Mouse (Mus musculus) midbrain, embryonic 10.5 days (tissue): Measurements from ENCODE around the gene Nfe2l2. TPM values are rescaled to one million over a fixed set of nuclear protein-coding genes. Genes with fewer than 3 reads are reported as not detected.
A peak's percentile ranks its signal among the peaks of the same experiment; 100 is the strongest.

Experiments
- DNase-seq: peaks from one replicate; pipeline ENCODE4 v3.0.0-alpha.2; 2017; ENCODE audit warnings: low spot score
- H3K27ac ChIP-seq: fragments of 300-500 bp; sonication (generic); replicated peaks from 2 replicates; pipeline ENCODE4 v1.5.1; 2016; ENCODE audit warnings: mild to moderate bottlenecking
- H3K27me3 ChIP-seq: fragments of 300-500 bp; sonication (generic); 2 replicates; pipeline ENCODE4 v1.6.1; 2016; ENCODE audit warnings: low read depth, mild to moderate bottlenecking; ENCODE audit not compliant: poor library complexity, severe bottlenecking
- H3K36me3 ChIP-seq: fragments of 300-500 bp; sonication (generic); 2 replicates; pipeline ENCODE4 v1.6.1; 2016; ENCODE audit warnings: mild to moderate bottlenecking, moderate library complexity
- H3K4me1 ChIP-seq: fragments of 300-500 bp; sonication (generic); 2 replicates; pipeline ENCODE4 v1.6.1; 2016
- H3K4me3 ChIP-seq: fragments of 300-500 bp; sonication (generic); 2 replicates; pipeline ENCODE4 v1.5.1; 2016; ENCODE audit warnings: mild to moderate bottlenecking, moderate library complexity
- H3K9me3 ChIP-seq: fragments of 300-500 bp; sonication (generic); replicated peaks from 2 replicates; pipeline ENCODE4 v1.6.1; 2016; ENCODE audit warnings: mild to moderate bottlenecking
- WGBS: fragments of 180-500 bp; shearing (Covaris S2); methylation state at CpG from one replicate; pipeline ENCODE4 v1.1.7; 2016; 5-methylcytosine and 5-hydroxymethylcytosine counted together
- polyA plus RNA-seq: library from polyadenylated mRNA; unstranded; fragments of >200 nt; fragmentation: Nextera tagmentation; extraction: Ambion mirVana; gene quantifications from 2 replicates; pipeline ENCODE4 v1.2.1, GENCODE M21; 2016

Gene Nfe2l2
- polyA plus RNA-seq, 1 experiment from 2014 or later, result 27.7 TPM

- Histone ChIP-seq H3K9me3 (no peaks in the 10 kb centered on the region), H3K36me3 (no peaks in the 10 kb centered on the region), H3K4me3 (no peak overlapping the region), H3K4me1 (peaks cover 19% of the 10 kb centered on the region), H3K27me3 (no peaks in the 10 kb centered on the region), H3K27ac (no peak overlapping the region)
- no peak for DNase-seq
- WGBS, result 96% methylated on average over 4 of the region's 4 CpGs
Measured at GRCm38 (mm10) chr2:75690656-75691055, 13.8 kb downstream of the Nfe2l2 start.

GRCm38 (mm10) chr2:75689482-75690158, 14.8 kb downstream of the Nfe2l2 start:
- H3K9me3 ChIP-seq, result no peaks in the 10 kb centered on the region
- WGBS, result 74% methylated on average over 10 of the region's 10 CpGs
- H3K27ac ChIP-seq, result no peak overlapping the region

GRCm38 (mm10) chr2:75688901-75689300, 15.5 kb downstream of the Nfe2l2 start:
- Histone ChIP-seq H3K4me1 (peaks cover 17% of the 10 kb centered on the region), H3K27me3 (no peaks in the 10 kb centered on the region), H3K36me3 (no peaks in the 10 kb centered on the region), H3K27ac (no peak overlapping the region), H3K4me3 (no peak overlapping the region), H3K9me3 (no peaks in the 10 kb centered on the region)
- 93% methylated on average over 1 of the region's 1 CpGs for whole genome bisulfite sequencing
- no peak for DNase-seq

More at GRCm38 (mm10) chr2:75689482-75690158, 14.8 kb downstream of the Nfe2l2 start:
- peaks cover 19% of the 10 kb centered on the region for H3K4me1 ChIP-seq
- H3K4me3 ChIP-seq, result no peak overlapping the region
- H3K36me3 ChIP-seq, result no peaks in the 10 kb centered on the region
- DNase-seq, result no peak
- no peaks in the 10 kb centered on the region for H3K27me3 ChIP-seq

- WGBS, result 91% methylated on average over 10 of the region's 10 CpGs
- DNase-seq, result no peak
- Histone ChIP-seq H3K27me3 (no peaks in the 10 kb centered on the region), H3K4me1 (peaks cover 4% of the 10 kb centered on the region; the same call in 1 of the 2 replicates), H3K4me3 (no peak overlapping the region), H3K36me3 (no peaks in the 10 kb centered on the region), H3K27ac (no peak overlapping the region), H3K9me3 (no peaks in the 10 kb centered on the region)
Measured at GRCm38 (mm10) chr2:75687040-75687749, 17.2 kb downstream of the Nfe2l2 start.

GRCm38 (mm10) chr2:75685458-75685861, 19.0 kb downstream of the Nfe2l2 start:
- H3K27ac ChIP-seq, result no peak overlapping the region
- H3K4me3 ChIP-seq, result no peak overlapping the region
- 0 out of 2 replicates have a peak, but pooled peaks cover 4% of the 10 kb centered on the region for H3K36me3 ChIP-seq
- H3K4me1 ChIP-seq, result peaks cover 9% of the 10 kb centered on the region; the same call in 1 of the 2 replicates
- no peaks in the 10 kb centered on the region for H3K9me3 ChIP-seq
- no peaks in the 10 kb centered on the region for H3K27me3 ChIP-seq
- 88% methylated on average over 6 of the region's 6 CpGs for WGBS
- no peak for DNase-seq

- no peak for DNase-seq
- Histone ChIP-seq H3K4me3 (no peak overlapping the region), H3K4me1 (peaks cover 6% of the 10 kb centered on the region; the same call in 1 of the 2 replicates), H3K27ac (no peak overlapping the region), H3K9me3 (no peaks in the 10 kb centered on the region), H3K36me3 (0 out of 2 replicates have a peak, but pooled peaks cover 4% of the 10 kb centered on the region), H3K27me3 (no peaks in the 10 kb centered on the region)
- 85% methylated on average over 3 of the region's 3 CpGs for WGBS
Measured at GRCm38 (mm10) chr2:75684526-75684925, 19.9 kb downstream of the Nfe2l2 start.

GRCm38 (mm10) chr2:75682978-75683709, 21.3 kb downstream of the Nfe2l2 start:
- H3K27me3 ChIP-seq, result no peaks in the 10 kb centered on the region
- H3K9me3 ChIP-seq, result no peaks in the 10 kb centered on the region
- H3K4me3 ChIP-seq, result no peak overlapping the region
- H3K36me3 ChIP-seq, result peaks cover 14% of the 10 kb centered on the region
- peak overlapping the region; percentile 6; the same call in 1 of the 2 replicates for H3K27ac ChIP-seq
- H3K4me1 ChIP-seq, result peaks cover 4% of the 10 kb centered on the region; the same call in 1 of the 2 replicates
- WGBS, result 85% methylated on average over 15 of the region's 15 CpGs
- no peak for DNase-seq

GRCm38 (mm10) chr2:75681439-75681838, 23.0 kb downstream of the Nfe2l2 start:
- H3K4me1 ChIP-seq, result peaks cover 4% of the 10 kb centered on the region
- 73% methylated on average over 7 of the region's 7 CpGs for WGBS
- H3K4me3 ChIP-seq, result no peak overlapping the region
- no peak overlapping the region for H3K27ac ChIP-seq
- no peak for DNase-seq
- H3K36me3 ChIP-seq, result peaks cover 30% of the 10 kb centered on the region
- H3K27me3 ChIP-seq, result no peaks in the 10 kb centered on the region
- no peaks in the 10 kb centered on the region for H3K9me3 ChIP-seq

GRCm38 (mm10) chr2:75679947-75680346, 24.5 kb downstream of the Nfe2l2 start:
- DNase-seq, result no peak
- Histone ChIP-seq H3K4me3 (no peak overlapping the region), H3K36me3 (peaks cover 45% of the 10 kb centered on the region), H3K27ac (no peak overlapping the region), H3K27me3 (no peaks in the 10 kb centered on the region), H3K9me3 (no peaks in the 10 kb centered on the region), H3K4me1 (peaks cover 4% of the 10 kb centered on the region)
- WGBS, result 92% methylated on average over 8 of the region's 8 CpGs

- no peaks in the 10 kb centered on the region for H3K27me3 ChIP-seq
- H3K9me3 ChIP-seq, result no peaks in the 10 kb centered on the region
- H3K27ac ChIP-seq, result no peak overlapping the region
- H3K36me3 ChIP-seq, result peaks cover 58% of the 10 kb centered on the region
- H3K4me1 ChIP-seq, result peaks cover 4% of the 10 kb centered on the region
- no peak for DNase-seq
- WGBS, result 81% methylated on average over 14 of the region's 14 CpGs
- H3K4me3 ChIP-seq, result no peak overlapping the region
Measured at GRCm38 (mm10) chr2:75676567-75676966, 27.9 kb downstream of the Nfe2l2 start.

GRCm38 (mm10) chr2:75672561-75672960, 31.9 kb downstream of the Nfe2l2 start:
- Histone ChIP-seq H3K9me3 (no peaks in the 10 kb centered on the region), H3K4me1 (no peaks in the 10 kb centered on the region; the same call in 1 of the 2 replicates), H3K27ac (no peak overlapping the region), H3K36me3 (peaks cover 39% of the 10 kb centered on the region), H3K27me3 (no peaks in the 10 kb centered on the region), H3K4me3 (no peak overlapping the region)
- WGBS, result 81% methylated on average over 3 of the region's 3 CpGs
- DNase-seq, result no peak

- H3K4me3 ChIP-seq, result no peak overlapping the region
- H3K27me3 ChIP-seq, result no peaks in the 10 kb centered on the region
- H3K4me1 ChIP-seq, result no peaks in the 10 kb centered on the region
- H3K9me3 ChIP-seq, result no peaks in the 10 kb centered on the region
- WGBS, result 86% methylated on average over 2 of the region's 2 CpGs
- no peak overlapping the region for H3K27ac ChIP-seq
- DNase-seq, result no peak
- H3K36me3 ChIP-seq, result peaks cover 27% of the 10 kb centered on the region
Measured at GRCm38 (mm10) chr2:75671337-75671660, 33.1 kb downstream of the Nfe2l2 start.
